Mouse (Mus musculus): Measurements from ENCODE around the gene S1pr1.
A peak's percentile ranks its signal among the peaks of the same experiment; 100 is the strongest.

Gene S1pr1

GRCm38 (mm10) chr3:115673663-115674157, 41.2 kb downstream of the S1pr1 start:
- peak; percentile 24 for DNase-seq

GRCm38 (mm10) chr3:115672965-115673662, 41.8 kb downstream of the S1pr1 start:
- no peak for DNase-seq

GRCm38 (mm10) chr3:115669230-115669629, 45.6 kb downstream of the S1pr1 start:
- DNase-seq: no peak

- no peak for DNase-seq
Measured at GRCm38 (mm10) chr3:115667182-115667581, 47.7 kb downstream of the S1pr1 start.

GRCm38 (mm10) chr3:115666547-115666946, 48.3 kb downstream of the S1pr1 start:
- no peak for DNase-seq

- DNase-seq: no peak
Measured at GRCm38 (mm10) chr3:115664497-115664896, 50.4 kb downstream of the S1pr1 start.

- DNase-seq: peak; percentile 81
Measured at GRCm38 (mm10) chr3:115660701-115661460, 54.0 kb downstream of the S1pr1 start.
